Mouse (Mus musculus): ENCODE data around the gene Gm49486.
A peak's percentile ranks its signal among the peaks of the same experiment; 100 is the strongest.
"Not testable (repeated sequence)": the region's sequence is repeated elsewhere in the genome, so short reads cannot be mapped to it uniquely, and the experiment has no call there.

Gm49486 gene

DNA sequence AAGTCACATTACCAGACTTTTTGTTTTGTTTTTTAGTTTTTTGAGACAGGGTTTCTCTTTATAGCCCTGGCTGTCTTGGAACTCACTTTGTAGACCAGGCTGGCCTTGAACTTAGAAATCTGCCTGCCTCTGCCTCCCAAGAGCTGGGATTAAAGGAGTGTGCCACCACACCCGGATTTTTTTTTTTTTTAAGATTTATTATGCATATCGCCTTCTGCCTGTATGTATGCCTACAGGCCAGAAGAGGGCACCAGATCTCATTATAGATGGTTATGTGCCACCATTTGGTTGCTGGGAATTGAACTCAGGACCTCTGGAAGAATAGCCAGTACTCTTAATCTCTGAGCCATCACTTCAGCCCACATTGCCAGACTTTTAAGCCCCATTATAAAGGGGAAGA is 3.4 kb upstream of the Gm49486 start:
- not testable (repeated sequence) for DNase-seq

DNA sequence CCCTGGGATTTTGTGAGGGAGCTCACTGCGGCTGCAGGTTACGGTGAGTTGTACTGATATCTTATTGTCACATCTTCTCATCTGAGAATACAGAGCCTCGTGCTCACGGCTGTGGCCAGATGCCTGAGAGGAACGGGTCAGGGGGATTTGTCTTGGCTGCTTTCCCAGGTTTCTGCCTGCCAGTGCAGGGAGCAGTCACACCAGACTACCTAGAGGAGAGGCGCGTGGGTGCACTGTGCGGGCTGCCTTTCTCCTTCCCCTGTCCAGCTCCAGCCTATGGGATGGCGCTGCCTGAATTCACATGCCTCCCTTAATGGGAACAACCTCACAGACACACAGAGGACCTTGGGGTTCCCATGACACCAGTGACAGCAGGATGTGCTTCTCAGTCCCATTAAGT is 6.1 kb downstream of the Gm49486 start:
- no peak for DNase-seq

- no peak for DNase-seq
Observed at GRCm38 (mm10) chr15:79238036-79238435, 8.8 kb downstream of the Gm49486 start.

DNA sequence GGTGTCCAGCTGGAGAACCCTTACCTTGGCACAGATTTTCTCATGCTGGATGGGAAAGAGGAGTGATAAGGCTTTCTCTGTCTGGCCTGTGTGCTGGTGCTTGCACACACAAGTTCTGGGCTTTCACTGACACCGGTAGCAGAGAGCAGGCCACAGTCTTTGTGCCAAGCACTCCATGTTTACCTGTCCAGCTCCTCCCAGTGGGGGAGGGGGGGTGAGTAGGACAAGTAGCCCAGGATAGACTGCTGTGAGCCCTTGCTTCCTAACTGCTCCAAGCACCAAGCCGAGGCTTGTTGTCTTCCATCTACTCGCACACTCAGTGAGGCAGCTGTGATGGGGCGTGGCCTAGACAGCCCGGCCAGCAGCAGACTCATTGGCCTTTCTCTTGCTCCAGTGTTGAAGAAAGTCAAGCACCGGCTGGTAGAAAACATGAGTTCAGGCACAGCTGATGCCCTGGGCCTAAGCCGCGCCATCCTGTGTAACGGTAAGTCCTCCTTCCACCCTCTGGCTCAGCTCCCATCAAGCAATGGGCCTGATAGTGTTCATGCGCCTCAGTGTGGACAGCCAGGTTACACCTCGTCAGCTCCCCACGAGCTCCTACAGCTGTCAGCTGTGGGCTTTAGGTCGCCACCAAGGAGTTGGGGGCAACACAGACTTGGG is 13.5 kb downstream of the Gm49486 start:
- no peak for DNase-seq

DNA sequence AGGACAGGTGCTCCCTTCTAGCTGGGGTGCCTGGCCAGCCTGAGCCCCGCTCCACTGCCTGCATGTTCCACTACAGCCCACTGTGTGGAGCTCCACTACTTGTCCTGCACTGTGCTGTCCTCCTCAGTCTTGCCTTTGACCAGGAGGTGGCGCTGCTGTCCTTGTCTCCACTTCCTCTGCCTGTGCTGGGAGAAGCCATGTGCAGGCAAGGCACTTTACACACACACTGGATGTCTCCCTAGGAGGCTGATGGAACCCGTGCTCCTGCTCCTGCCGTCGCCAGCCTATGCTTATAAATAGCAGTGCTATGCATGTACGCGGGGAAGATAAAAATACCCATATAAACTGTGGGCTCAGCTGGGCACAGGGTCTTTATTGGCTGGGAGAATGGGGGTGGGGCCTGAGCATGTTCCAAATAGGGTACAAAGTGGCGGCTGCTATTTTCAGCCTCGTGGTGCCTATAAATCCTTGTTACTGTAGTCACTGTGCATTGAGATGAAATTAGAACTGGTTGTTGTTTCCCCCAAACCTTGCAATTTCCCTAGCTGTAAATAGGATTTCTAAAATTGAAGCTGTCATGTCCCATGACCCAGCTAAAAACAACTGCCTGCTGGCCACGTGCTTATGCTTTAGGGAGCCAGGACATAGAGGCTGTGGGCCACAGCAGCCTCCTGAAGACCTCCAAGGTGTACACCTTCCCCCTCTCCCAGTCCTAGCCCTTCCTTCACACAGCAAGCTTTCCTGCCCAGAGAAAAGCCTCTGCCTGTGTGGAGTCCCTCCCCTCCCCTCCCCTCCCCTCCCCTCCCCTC is 14.2 kb downstream of the Gm49486 start:
- DNase-seq = peak; percentile 89

GRCm38 (mm10) chr15:79244071-79244893 is 15.1 kb downstream of the Gm49486 start:
- DNase-seq = no peak

DNA sequence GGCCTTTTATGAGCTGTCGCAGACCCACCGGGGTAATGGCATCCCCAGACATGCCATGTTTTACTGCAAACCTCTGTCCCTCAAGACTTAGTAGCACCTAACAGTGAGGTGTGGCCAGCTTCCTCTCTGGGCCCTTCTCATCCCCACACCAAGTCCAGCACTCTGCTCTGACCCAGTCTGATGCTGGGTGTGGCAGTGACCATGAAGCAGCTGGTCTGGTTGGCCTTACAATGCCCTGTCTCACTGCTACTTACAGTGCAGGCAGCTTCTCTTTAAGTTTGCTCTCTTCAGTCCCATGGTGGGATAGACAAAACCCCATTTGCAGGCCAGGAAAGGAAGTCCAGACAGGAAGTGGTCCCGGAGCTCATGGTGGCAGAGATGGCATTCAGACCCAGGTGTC is 16.1 kb downstream of the Gm49486 start:
- DNase-seq = no peak

- DNase-seq = no peak
Observed at GRCm38 (mm10) chr15:79250236-79250635, 21.0 kb downstream of the Gm49486 start.

DNA sequence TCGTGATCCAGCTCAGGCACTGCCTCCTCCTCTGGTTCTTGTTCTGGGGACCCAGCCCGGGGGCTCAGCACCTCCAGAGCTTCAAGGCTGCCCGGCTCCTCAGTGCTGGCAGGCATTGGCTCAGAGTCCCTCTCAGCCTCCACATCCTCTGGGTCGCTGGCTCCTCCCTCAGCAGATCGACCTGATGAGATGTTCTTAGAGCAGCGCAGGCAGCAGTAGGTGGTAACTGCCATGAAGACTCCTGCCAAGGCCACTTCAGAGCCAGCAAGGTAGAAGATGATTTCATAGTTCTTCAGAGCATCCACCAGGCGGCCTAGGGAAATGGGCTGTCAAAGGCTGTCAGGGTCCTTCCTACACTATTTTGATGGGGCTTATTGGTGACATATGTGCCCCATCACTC is 22.0 kb downstream of the Gm49486 start:
- DNase-seq = no peak

- no peak for DNase-seq
Observed at GRCm38 (mm10) chr15:79251781-79252491, 22.7 kb downstream of the Gm49486 start.

DNA sequence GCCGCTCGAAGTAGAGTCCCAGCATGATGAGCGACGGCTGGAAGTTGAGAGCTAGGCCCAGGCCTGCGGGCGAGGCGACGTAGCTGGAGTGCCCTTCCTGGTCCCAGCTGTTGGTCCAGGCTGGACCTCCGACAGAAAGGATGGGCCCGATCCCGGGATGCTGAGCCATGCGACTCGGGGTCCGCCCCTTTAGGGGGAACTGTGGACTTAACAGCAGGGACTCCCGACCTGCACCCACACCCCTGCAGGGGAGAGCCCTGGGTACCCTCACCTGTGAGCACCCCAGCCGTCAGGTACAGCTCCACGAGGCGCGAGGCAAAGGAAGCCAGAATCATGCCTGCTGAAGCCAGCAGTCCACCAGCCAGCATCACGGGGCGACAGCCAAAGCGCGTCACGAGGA is 23.4 kb downstream of the Gm49486 start:
- DNase-seq = no peak

DNA sequence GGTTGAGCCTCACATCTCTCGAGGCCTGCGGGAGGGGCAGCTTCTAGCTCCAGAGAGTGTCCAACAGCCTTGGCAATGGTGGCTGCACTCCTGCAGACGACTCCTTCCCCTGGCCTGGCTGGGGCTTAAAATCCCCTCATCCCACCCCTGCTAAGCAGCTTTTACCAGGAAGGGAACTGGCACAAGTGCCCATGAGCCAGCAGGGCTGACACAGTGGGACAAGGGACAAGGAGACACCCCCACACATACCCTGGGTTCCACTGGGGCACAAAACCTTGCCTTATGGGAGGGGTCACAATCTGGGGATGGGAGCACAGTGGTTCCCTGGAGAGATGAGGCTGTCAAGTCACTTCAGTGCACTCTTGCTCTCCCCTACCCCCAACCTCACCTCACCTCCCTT is 25.5 kb downstream of the Gm49486 start, which contains the start of gene Slc16a8:
Gene Slc16a8, minus strand, starts transcription at position 101 of the 400 bp plus-strand sequence.
- no peak for DNase-seq

DNA sequence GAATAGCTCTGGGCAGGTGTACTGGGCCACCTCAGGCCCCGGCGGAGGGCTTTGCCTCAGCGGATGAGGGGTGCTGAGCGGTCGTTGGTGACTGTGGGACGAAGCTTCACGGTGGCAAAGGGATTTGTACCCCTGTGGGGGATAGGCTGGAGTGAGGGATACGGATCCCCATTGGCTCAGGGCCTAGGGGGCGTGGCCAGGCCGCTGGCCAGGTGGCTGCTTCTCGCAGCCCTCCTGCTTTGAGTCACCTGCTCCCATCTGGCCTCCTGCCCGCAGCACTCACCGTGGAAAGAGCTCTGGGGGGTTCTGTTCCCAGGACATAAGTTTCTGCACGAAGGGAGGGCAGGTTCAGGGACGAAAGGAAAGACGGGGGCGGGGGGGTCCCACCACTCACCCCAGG is 29.3 kb downstream of the Gm49486 start:
- no peak for DNase-seq

- no peak for DNase-seq
Observed at GRCm38 (mm10) chr15:79261095-79261725, 32.0 kb downstream of the Gm49486 start.

GRCm38 (mm10) chr15:79261757-79262156 is 32.6 kb downstream of the Gm49486 start:
- DNase-seq = no peak

GRCm38 (mm10) chr15:79262375-79262774 is 33.2 kb downstream of the Gm49486 start:
- DNase-seq = no peak

- no peak for DNase-seq
Observed at GRCm38 (mm10) chr15:79262786-79263309, 33.7 kb downstream of the Gm49486 start.

DNA sequence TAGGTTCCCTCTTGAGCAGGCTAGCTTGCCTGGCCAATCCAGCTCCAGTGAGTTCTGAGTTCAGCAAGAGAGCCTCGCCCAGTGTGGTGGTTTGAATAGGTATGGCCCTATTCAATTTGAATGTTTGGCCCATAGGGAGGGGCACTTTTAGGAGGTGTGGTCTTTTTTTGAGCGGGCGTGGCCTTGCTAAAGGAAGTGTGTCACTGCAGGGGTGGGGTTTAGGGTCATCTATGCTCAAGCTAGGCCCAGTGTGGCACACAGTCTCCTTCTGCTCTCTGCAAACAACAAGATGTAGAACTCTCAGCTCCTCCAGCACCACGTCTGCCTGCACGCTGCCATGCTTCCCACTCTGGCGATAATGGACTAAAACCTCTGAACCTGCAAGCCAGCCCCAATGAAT is 34.5 kb downstream of the Gm49486 start:
- DNase-seq = no peak

DNA sequence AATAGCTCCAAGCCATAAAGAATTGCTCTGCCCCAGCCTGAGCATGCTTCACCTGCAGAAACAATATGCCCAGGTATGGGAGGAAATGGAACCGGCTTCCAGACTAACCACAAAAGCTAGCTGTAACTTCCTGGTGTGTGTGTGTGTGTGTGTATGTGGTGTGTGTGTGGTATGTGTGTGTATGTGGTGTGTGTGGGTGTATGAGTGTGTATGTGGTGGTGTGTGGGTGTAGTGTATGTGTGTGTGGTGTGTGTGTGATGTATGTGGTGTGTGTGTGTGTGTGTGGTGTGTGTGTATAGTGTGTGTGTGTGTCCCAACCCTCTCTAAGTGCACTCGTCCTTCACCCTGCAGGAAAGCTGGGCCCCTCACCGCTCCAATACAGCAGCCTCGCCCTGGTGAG is 36.2 kb downstream of the Gm49486 start:
- DNase-seq = no peak

- no peak for DNase-seq
Observed at GRCm38 (mm10) chr15:79268521-79268920, 39.3 kb downstream of the Gm49486 start.

- DNase-seq = no peak
Observed at GRCm38 (mm10) chr15:79270317-79271123, 41.3 kb downstream of the Gm49486 start.

Measured in cerebellum, adult 8-10 months (tissue).